Mouse (Mus musculus) midbrain, embryonic 14.5 days (tissue): ENCODE results near the gene Tmem11. TPM values are rescaled to one million over a fixed set of nuclear protein-coding genes. Genes with fewer than 3 reads are reported as not detected.

Source experiments
- ATAC-seq: fragments of 200-750 bp; cut with Nextera tagmentation; 2 replicates; pipeline ENCODE4 v1.8.0; 2017; ENCODE audit warnings: moderate number of reproducible peaks, moderate library complexity; ENCODE audit not compliant: low FRiP score, low TSS enrichment
- DNase-seq: peaks from one replicate; pipeline ENCODE4 v3.0.0-alpha.2; 2015
- H3K27ac ChIP-seq: fragments of 300-500 bp; sonication (generic); replicated peaks from 2 replicates; pipeline ENCODE4 v1.5.1; 2014; ENCODE audit warnings: mild to moderate bottlenecking, low read depth, low read length, moderate library complexity
- H3K27me3 ChIP-seq: fragments of 300-500 bp; sonication (generic); 2 replicates; pipeline ENCODE4 v1.6.1; 2014; ENCODE audit warnings: low read length, control low read depth, mixed read lengths; ENCODE audit not compliant: control insufficient read depth, insufficient read depth
- H3K36me3 ChIP-seq: fragments of 300-500 bp; sonication (generic); 2 replicates; pipeline ENCODE4 v1.6.1; 2014; ENCODE audit warnings: low read length, control low read depth; ENCODE audit not compliant: control insufficient read depth, insufficient read depth
- H3K4me1 ChIP-seq: fragments of 300-500 bp; sonication (generic); 2 replicates; pipeline ENCODE4 v1.6.1; 2014; ENCODE audit warnings: mild to moderate bottlenecking, antibody characterized with exemption, low read length, control low read depth; ENCODE audit not compliant: control insufficient read depth, insufficient read depth
- H3K4me2 ChIP-seq: fragments of 300-500 bp; sonication (generic); 2 replicates; pipeline ENCODE4 v1.6.1; 2014; ENCODE audit warnings: mild to moderate bottlenecking, low read length, moderate library complexity
- H3K4me3 ChIP-seq: fragments of 300-500 bp; sonication (generic); replicated peaks from 2 replicates; pipeline ENCODE4 v1.5.1; 2014; ENCODE audit warnings: low read depth, low read length
- H3K9ac ChIP-seq: fragments of 300-500 bp; sonication (generic); replicated peaks from 2 replicates; pipeline ENCODE4 v1.6.1; 2014; ENCODE audit warnings: mild to moderate bottlenecking, low read length, moderate library complexity
- H3K9me3 ChIP-seq: fragments of 300-500 bp; sonication (generic); 2 replicates; pipeline ENCODE4 v1.6.1; 2016; ENCODE audit warnings: low read length, control low read depth, mixed read lengths; ENCODE audit not compliant: control insufficient read depth
- WGBS: fragments of 180-500 bp; shearing (Covaris S2); extraction: QIAGEN DNeasy Blood & Tissue Kit; methylation state at CpG from one replicate; pipeline ENCODE4 v1.1.7; 2014; 5-methylcytosine and 5-hydroxymethylcytosine counted together
- polyA plus RNA-seq: library from polyadenylated mRNA; unstranded; fragments of >200 nt; fragmentation: Nextera tagmentation; extraction: Ambion mirVana; gene quantifications from 2 replicates; pipeline ENCODE4 v1.2.1, GENCODE M21; 2014

Gene Tmem11
- 52.4 and 53.7 TPM in 2 replicates for polyA plus RNA-seq

GRCm38 (mm10) chr11:60878675-60879294, at the start of gene Tmem11:
Tmem11 (minus strand) TSS chr11:60879272.
- Histone ChIP-seq H3K27ac (peak within 1 kb of the TSS; percentile 87), H3K9me3 (no peaks in the 10 kb centered on the region), H3K4me3 (peak within 1 kb of the TSS; percentile 92), H3K9ac (peak within 1 kb of the TSS; percentile 88), H3K4me2 (peak within 1 kb of the TSS; percentile 62), H3K4me1 (peaks cover 17% of the 10 kb centered on the region), H3K27me3 (no peaks in the 10 kb centered on the region), H3K36me3 (no peaks in the 10 kb centered on the region)
- ATAC-seq (peak; percentile 99), DNase-seq (peak; percentile 98)
- under 1% methylated on average over 62 of the region's 62 CpGs for WGBS

DNA sequence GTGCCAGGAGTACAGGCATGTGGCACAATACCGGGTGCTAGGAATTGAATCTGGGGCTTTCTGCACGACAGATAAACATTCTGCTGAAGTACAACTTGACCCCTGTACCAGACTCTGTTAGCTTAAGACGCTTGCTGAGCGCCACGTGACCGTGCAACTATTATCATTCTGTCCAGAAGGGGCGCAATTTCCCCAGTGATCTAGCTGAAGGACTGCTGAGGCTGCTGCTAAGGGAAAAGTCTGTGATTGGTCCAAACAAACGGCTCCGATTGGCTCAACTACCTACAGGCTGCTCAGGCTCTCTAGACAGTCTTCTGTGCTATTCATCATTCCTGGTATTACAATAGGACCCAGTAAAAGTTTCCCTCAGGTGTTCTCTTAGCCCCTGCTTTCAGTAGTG, 48.2 kb upstream of the Tmem11 start:
- Histone ChIP-seq H3K27me3 (no peaks in the 10 kb centered on the region), H3K36me3 (no peaks in the 10 kb centered on the region), H3K27ac (no peak overlapping the region), H3K4me1 (peaks cover 11% of the 10 kb centered on the region; the same call in 1 of the 2 replicates), H3K4me3 (peak overlapping the region; percentile 22), H3K9ac (no peak overlapping the region), H3K4me2 (peak overlapping the region; percentile 50), H3K9me3 (no peaks in the 10 kb centered on the region)
- WGBS: under 1% methylated on average over 9 of the region's 9 CpGs
- DNase-seq: peak; percentile 95
- ATAC-seq: peak; percentile 70

DNA sequence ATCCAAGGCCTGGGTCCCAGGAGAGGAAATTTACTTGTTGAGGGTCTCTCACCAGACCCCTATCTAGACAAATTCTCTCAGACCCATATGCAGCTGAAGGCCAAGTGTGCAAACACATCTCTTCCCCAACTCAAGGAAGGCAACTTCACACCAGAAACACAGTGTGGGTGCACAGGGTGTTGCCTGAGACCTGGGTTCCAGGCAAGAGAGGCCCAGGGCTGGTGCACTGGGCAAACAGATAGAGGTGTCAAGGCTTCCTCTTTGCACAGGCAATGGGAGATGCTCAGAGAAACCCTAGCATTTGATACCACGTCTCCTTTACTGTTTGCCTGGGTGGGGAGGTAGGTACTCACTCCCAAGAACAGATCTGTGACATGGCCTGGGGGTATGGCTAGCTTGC, 45.9 kb upstream of the Tmem11 start:
- ATAC-seq (no peak), DNase-seq (no peak)
- no peak overlapping the region for H3K4me3 ChIP-seq
- H3K9me3 ChIP-seq: no peaks in the 10 kb centered on the region
- no peak overlapping the region for H3K27ac ChIP-seq
- no peak overlapping the region for H3K4me2 ChIP-seq
- WGBS: 89% methylated on average over 1 of the region's 1 CpGs
- 0 out of 2 replicates have a peak, but pooled peaks cover 8% of the 10 kb centered on the region for H3K4me1 ChIP-seq
- no peaks in the 10 kb centered on the region for H3K27me3 ChIP-seq
- H3K36me3 ChIP-seq: 0 out of 2 replicates have a peak, but pooled peaks cover 3% of the 10 kb centered on the region
- no peak overlapping the region for H3K9ac ChIP-seq

- H3K9me3 ChIP-seq: no peaks in the 10 kb centered on the region
- DNase-seq (no peak), ATAC-seq (no peak)
- H3K36me3 ChIP-seq: 0 out of 2 replicates have a peak, but pooled peaks cover 3% of the 10 kb centered on the region
- no peak overlapping the region for H3K4me3 ChIP-seq
- no peak overlapping the region for H3K9ac ChIP-seq
- no peak overlapping the region for H3K4me2 ChIP-seq
- 49% methylated on average over 6 of the region's 6 CpGs for WGBS
- H3K27me3 ChIP-seq: no peaks in the 10 kb centered on the region
- H3K4me1 ChIP-seq: 0 out of 2 replicates have a peak, but pooled peaks cover 8% of the 10 kb centered on the region
- H3K27ac ChIP-seq: no peak overlapping the region
These were observed 45.4 kb upstream of the Tmem11 start for GRCm38 (mm10) chr11:60924498-60924897.

GRCm38 (mm10) chr11:60922964-60923363, 43.9 kb upstream of the Tmem11 start:
- Histone ChIP-seq H3K36me3 (0 out of 2 replicates have a peak, but pooled peaks cover 3% of the 10 kb centered on the region), H3K27me3 (no peaks in the 10 kb centered on the region), H3K4me1 (0 out of 2 replicates have a peak, but pooled peaks cover 8% of the 10 kb centered on the region), H3K9ac (no peak overlapping the region), H3K4me3 (no peak overlapping the region), H3K27ac (no peak overlapping the region), H3K4me2 (no peak overlapping the region), H3K9me3 (no peaks in the 10 kb centered on the region)
- WGBS: 60% methylated on average over 5 of the region's 5 CpGs
- DNase-seq: no peak
- no peak for ATAC-seq

GRCm38 (mm10) chr11:60922195-60922594, 43.1 kb upstream of the Tmem11 start:
- no peak overlapping the region for H3K4me3 ChIP-seq
- 0 out of 2 replicates have a peak, but pooled peaks cover 3% of the 10 kb centered on the region for H3K36me3 ChIP-seq
- WGBS: 78% methylated on average over 1 of the region's 1 CpGs
- ATAC-seq (no peak), DNase-seq (no peak)
- H3K4me1 ChIP-seq: 0 out of 2 replicates have a peak, but pooled peaks cover 2% of the 10 kb centered on the region
- H3K4me2 ChIP-seq: no peak overlapping the region
- no peak overlapping the region for H3K9ac ChIP-seq
- no peaks in the 10 kb centered on the region for H3K27me3 ChIP-seq
- H3K9me3 ChIP-seq: no peaks in the 10 kb centered on the region
- H3K27ac ChIP-seq: no peak overlapping the region

DNA sequence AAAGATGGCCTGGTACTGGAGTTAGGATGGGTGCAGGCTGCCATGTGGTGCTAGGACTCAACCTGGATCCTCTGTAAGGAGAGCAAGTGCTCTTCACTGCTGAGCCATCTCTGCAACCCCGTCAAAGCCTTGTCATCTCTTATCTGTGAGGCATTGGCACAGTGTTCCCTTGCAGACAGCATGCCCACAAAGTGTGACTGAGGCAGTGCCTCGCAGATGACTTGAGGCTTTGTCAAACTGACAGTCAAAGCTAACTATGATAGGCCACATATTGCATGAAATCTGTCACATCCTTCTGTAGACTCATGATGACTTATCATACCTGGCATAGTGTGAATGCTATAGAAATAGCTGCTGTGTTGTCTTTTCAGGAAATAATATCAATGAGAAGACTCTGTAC, 40.9 kb upstream of the Tmem11 start:
- DNase-seq (no peak), ATAC-seq (no peak)
- Histone ChIP-seq H3K27me3 (no peaks in the 10 kb centered on the region), H3K4me3 (no peak overlapping the region), H3K4me2 (no peak overlapping the region), H3K36me3 (0 out of 2 replicates have a peak, but pooled peaks cover 3% of the 10 kb centered on the region), H3K9ac (no peak overlapping the region), H3K27ac (no peak overlapping the region), H3K4me1 (no peaks in the 10 kb centered on the region; the same call in 1 of the 2 replicates), H3K9me3 (no peaks in the 10 kb centered on the region)
- 82% methylated on average over 2 of the region's 2 CpGs for WGBS

DNA sequence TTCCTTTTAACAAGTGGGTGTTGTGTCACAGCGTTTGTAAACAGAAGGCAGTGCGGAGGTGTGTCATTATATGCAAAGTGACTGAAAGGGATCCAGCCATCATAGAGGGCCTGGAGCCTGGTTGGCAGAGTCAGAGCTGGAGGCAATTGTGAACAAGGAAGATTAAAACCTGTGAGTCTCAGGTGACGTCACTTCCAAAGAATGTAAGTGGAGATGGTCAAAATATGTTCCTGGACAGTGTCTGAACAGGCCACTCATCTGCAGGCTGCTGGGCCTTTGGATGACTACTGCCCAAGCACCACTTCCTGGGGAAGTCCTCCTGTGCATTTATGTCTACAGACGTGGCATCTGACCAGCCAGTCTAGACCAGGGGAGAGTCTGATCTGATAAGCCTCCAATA, 36.1 kb upstream of the Tmem11 start:
- Histone ChIP-seq H3K9me3 (no peaks in the 10 kb centered on the region), H3K4me3 (no peak overlapping the region), H3K4me2 (no peak overlapping the region), H3K27me3 (no peaks in the 10 kb centered on the region), H3K9ac (no peak overlapping the region), H3K27ac (no peak overlapping the region), H3K36me3 (no peaks in the 10 kb centered on the region), H3K4me1 (peaks cover 20% of the 10 kb centered on the region)
- 77% methylated on average over 4 of the region's 4 CpGs for WGBS
- ATAC-seq (no peak), DNase-seq (no peak)

- Histone ChIP-seq H3K27ac (peak within 1 kb of the TSS; percentile 93), H3K4me2 (peak within 1 kb of the TSS; percentile 84), H3K9ac (peak within 1 kb of the TSS; percentile 74), H3K4me3 (peak within 1 kb of the TSS; percentile 68), H3K9me3 (no peaks in the 10 kb centered on the region), H3K36me3 (peaks cover 3% of the 10 kb centered on the region; the same call in 1 of the 2 replicates), H3K27me3 (no peaks in the 10 kb centered on the region), H3K4me1 (peaks cover 20% of the 10 kb centered on the region)
- no peak for DNase-seq
- no peak for ATAC-seq
- WGBS: 36% methylated on average over 7 of the region's 7 CpGs
These were observed 35.4 kb upstream of the Tmem11 start, which contains the start of gene Natd1 for GRCm38 (mm10) chr11:60914491-60914890. Natd1 (minus strand) TSS chr11:60914750.
